Mouse (Mus musculus): ENCODE measurements at regions not wholly inside any gene's neighbourhood (a gene's known extent, or its start where the extent isn't known, plus 50 kb on each side); places are given as distances from the start of the nearest gene placed in this dataset.

DNA sequence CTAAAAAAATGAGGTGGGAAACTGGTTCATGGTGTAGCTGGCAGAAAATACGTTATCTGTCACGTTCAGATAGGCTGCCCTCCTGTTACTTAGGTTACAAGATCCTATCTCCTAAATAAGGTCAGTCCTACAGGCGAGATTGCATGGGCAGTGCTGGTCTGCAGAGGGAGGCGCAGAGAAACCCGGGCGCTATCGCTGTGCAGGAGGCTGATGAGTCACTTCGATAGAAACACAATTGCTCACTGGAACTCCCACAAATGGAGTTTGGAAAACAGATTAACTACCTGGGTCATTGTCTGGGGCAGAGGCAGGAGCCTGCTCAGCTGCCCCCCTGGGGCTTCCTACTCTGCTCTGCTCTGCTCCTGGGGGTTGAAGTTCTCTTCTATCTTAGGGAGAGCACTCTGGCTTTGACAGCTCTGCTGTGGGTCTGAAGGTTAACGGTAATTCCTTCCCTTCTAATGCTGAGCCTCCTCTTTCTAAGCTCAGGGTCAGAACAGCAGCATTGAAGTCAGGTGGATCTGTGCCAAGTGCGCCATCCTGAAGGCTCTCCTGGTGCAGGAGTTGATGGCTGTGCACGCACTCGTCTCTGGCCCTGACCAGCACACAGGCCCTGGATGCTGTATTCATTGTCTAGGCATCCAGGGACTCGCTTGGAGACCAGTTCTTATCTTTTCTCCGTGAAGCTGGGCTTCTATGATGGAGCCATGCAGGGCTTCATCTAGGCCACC lies 349.9 kb upstream of the Myt1l start:
- 83% methylated on average over 14 of the region's 14 CpGs for WGBS
- TF ChIP-seq CTCF (IDR thresholded peaks at IDR 0.05; ENCODE audit: borderline replicate concordance, control insufficient read depth, extremely low read depth, insufficient read depth, low read length, poor library complexity) (no peak), POLR2A (IDR thresholded peaks at IDR 0.05; ENCODE audit: control insufficient read depth, extremely low read depth, insufficient read depth, low read length, poor library complexity) (no peak)
- Histone ChIP-seq H3K27me3 (ENCODE audit: control insufficient read depth, insufficient read depth, low read length) (no peaks in the 10 kb centered on the region), H3K27ac (ENCODE audit: control insufficient read depth, insufficient read depth, low read length) (no peak overlapping the region), H3K4me1 (replicated peaks; ENCODE audit: control insufficient read depth, insufficient read depth, low read length) (no peaks in the 10 kb centered on the region), H3K36me3 (ENCODE audit: control insufficient read depth, insufficient read depth, low read length) (no peaks in the 10 kb centered on the region), H3K4me3 (ENCODE audit: control insufficient read depth, insufficient read depth, low read length) (no peak overlapping the region)
- DNase-seq, result no peak

DNA sequence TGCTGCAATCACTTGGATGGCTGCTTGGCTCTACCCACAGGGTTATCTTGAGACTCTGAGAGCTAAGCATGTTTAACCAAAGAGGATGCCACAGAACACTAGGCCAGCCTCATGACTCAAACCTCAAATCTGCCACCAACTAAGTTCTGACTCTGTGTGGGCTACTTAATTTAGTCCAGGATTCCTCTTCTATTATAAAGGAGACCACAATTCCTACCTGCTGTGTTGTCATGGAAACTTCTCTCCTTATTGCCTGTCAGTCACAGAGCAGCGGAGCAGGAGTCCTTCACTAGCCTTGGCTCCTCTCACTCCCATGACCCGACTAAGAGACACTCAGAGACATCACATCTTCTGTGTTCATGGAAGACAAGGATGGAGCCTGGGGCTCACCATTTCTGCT lies 348.8 kb upstream of the Myt1l start:
- no peak overlapping the region for H3K27ac ChIP-seq (ENCODE audit: control insufficient read depth, insufficient read depth, low read length)
- DNase-seq, result no peak
- WGBS, result 87% methylated on average over 2 of the region's 2 CpGs
- H3K36me3 ChIP-seq (ENCODE audit: control insufficient read depth, insufficient read depth, low read length), result no peaks in the 10 kb centered on the region
- no peak overlapping the region for H3K4me3 ChIP-seq (ENCODE audit: control insufficient read depth, insufficient read depth, low read length)
- no peaks in the 10 kb centered on the region for H3K4me1 ChIP-seq (replicated peaks; ENCODE audit: control insufficient read depth, insufficient read depth, low read length)
- TF ChIP-seq POLR2A (IDR thresholded peaks at IDR 0.05; ENCODE audit: control insufficient read depth, extremely low read depth, insufficient read depth, low read length, poor library complexity), result no peak
- no peak for TF ChIP-seq CTCF (IDR thresholded peaks at IDR 0.05; ENCODE audit: borderline replicate concordance, control insufficient read depth, extremely low read depth, insufficient read depth, low read length, poor library complexity)
- H3K27me3 ChIP-seq (ENCODE audit: control insufficient read depth, insufficient read depth, low read length), result no peaks in the 10 kb centered on the region

DNA sequence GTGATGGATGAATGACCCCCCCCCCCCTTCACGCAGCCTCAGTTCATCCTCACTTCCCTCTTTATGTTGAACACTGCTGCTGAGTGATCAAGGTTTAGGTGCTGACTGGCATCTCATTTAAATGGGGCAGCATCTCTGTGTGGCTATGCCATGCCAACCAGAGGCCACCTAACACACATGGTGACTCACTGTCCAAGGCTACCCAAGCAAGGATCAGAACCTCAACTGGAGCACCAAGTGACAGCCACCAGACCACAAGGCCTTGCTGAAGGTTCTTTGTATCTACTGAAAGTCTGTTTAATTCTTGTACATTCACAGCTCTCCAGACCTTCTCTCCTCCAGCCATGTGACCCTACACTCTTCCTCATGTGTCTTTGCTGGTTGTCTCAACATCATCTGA lies 347.6 kb upstream of the Myt1l start:
- no peak overlapping the region for H3K4me3 ChIP-seq (ENCODE audit: control insufficient read depth, insufficient read depth, low read length)
- TF ChIP-seq POLR2A (IDR thresholded peaks at IDR 0.05; ENCODE audit: control insufficient read depth, extremely low read depth, insufficient read depth, low read length, poor library complexity), result no peak

DNA sequence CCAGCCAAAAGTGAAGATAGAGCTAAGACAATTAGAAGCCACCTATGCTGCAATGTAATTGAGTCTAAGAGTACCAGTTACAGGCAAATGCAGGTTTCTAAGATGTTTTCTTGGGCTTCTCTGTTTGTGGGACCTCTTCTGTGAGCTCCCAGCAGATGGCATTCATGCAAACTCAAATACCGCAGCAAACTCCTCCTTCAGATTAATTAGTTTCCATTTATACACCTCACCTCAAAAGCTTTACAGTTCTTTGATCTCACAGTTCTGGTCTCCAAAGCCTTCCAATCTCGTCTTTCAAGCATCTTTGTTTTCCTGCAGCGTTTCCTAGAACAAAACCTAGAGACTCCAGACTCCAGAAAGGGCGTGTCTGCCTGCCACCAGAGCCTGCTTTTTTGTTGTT lies 340.6 kb upstream of the Myt1l start:
- Histone ChIP-seq H3K36me3 (ENCODE audit: control insufficient read depth, insufficient read depth, low read length) (no peaks in the 10 kb centered on the region), H3K4me1 (replicated peaks; ENCODE audit: control insufficient read depth, insufficient read depth, low read length) (no peaks in the 10 kb centered on the region), H3K27me3 (ENCODE audit: control insufficient read depth, insufficient read depth, low read length) (no peaks in the 10 kb centered on the region), H3K4me3 (ENCODE audit: control insufficient read depth, insufficient read depth, low read length) (no peak overlapping the region), H3K27ac (ENCODE audit: control insufficient read depth, insufficient read depth, low read length) (no peak overlapping the region)
- WGBS, result 66% methylated on average over 4 of the region's 4 CpGs
- no peak for DNase-seq
- no peak for TF ChIP-seq CTCF (IDR thresholded peaks at IDR 0.05; ENCODE audit: borderline replicate concordance, control insufficient read depth, extremely low read depth, insufficient read depth, low read length, poor library complexity)
- TF ChIP-seq POLR2A (IDR thresholded peaks at IDR 0.05; ENCODE audit: control insufficient read depth, extremely low read depth, insufficient read depth, low read length, poor library complexity), result no peak

More for the DNA sequence above, 347.6 kb upstream of the Myt1l start:
- Histone ChIP-seq H3K27me3 (ENCODE audit: control insufficient read depth, insufficient read depth, low read length) (no peaks in the 10 kb centered on the region), H3K27ac (ENCODE audit: control insufficient read depth, insufficient read depth, low read length) (no peak overlapping the region), H3K4me1 (replicated peaks; ENCODE audit: control insufficient read depth, insufficient read depth, low read length) (no peaks in the 10 kb centered on the region), H3K36me3 (ENCODE audit: control insufficient read depth, insufficient read depth, low read length) (no peaks in the 10 kb centered on the region)
- DNase-seq, result no peak
- 85% methylated on average over 1 of the region's 1 CpGs for WGBS

DNA sequence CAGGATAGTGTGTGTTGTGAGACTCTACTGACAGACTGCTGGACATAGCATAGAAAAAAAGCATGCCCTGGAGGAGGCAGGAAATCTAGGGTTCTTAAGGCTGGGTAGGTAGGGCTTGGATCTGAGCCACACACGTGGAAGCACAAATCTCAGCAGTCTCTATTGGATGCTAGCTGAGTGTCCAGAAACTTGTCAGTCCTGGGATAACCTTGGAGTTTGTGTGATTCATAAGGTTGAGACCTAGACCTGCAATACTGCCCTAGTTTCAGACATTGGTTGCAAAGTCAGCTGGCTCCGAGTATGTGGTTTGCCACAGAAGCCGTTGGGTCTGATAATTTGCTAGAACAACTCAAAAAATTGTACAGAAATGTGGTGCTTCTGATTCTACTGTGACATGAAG lies 335.8 kb upstream of the Myt1l start:
- H3K4me3 ChIP-seq (ENCODE audit: control insufficient read depth, insufficient read depth, low read length), result no peak overlapping the region
- no peak overlapping the region for H3K27ac ChIP-seq (ENCODE audit: control insufficient read depth, insufficient read depth, low read length)
- 91% methylated on average over 3 of the region's 3 CpGs for WGBS
- H3K36me3 ChIP-seq (ENCODE audit: control insufficient read depth, insufficient read depth, low read length), result no peaks in the 10 kb centered on the region
- DNase-seq, result no peak
- TF ChIP-seq CTCF (IDR thresholded peaks at IDR 0.05; ENCODE audit: borderline replicate concordance, control insufficient read depth, extremely low read depth, insufficient read depth, low read length, poor library complexity) (no peak), POLR2A (IDR thresholded peaks at IDR 0.05; ENCODE audit: control insufficient read depth, extremely low read depth, insufficient read depth, low read length, poor library complexity) (no peak)
- H3K27me3 ChIP-seq (ENCODE audit: control insufficient read depth, insufficient read depth, low read length), result no peaks in the 10 kb centered on the region
- H3K4me1 ChIP-seq (replicated peaks; ENCODE audit: control insufficient read depth, insufficient read depth, low read length), result no peaks in the 10 kb centered on the region

DNA sequence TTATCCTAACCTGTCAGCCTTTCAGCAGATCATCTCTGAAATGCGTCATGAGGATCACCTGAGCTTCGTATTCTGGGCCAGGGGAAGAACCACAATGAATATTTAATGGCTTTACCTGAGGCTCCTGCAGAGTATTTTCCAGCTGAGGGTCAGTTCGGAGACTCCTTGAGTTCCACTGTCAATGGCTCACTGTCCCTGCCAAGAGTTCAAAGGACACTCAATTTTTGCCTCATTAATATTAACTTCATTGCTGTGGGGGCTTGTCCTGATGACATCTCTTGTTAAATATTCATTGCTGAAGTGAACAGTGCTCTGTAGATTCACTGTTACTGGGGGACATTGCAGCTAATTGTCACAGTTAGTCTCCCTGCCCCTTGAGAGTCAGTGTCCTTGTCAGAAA lies 316.2 kb upstream of the Myt1l start:
- Histone ChIP-seq H3K4me1 (replicated peaks; ENCODE audit: control insufficient read depth, insufficient read depth, low read length) (no peaks in the 10 kb centered on the region), H3K36me3 (ENCODE audit: control insufficient read depth, insufficient read depth, low read length) (no peaks in the 10 kb centered on the region), H3K27ac (ENCODE audit: control insufficient read depth, insufficient read depth, low read length) (no peak overlapping the region), H3K4me3 (ENCODE audit: control insufficient read depth, insufficient read depth, low read length) (no peak overlapping the region), H3K27me3 (ENCODE audit: control insufficient read depth, insufficient read depth, low read length) (no peaks in the 10 kb centered on the region)
- no peak for DNase-seq
- no peak for TF ChIP-seq POLR2A (IDR thresholded peaks at IDR 0.05; ENCODE audit: control insufficient read depth, extremely low read depth, insufficient read depth, low read length, poor library complexity)
- TF ChIP-seq CTCF (IDR thresholded peaks at IDR 0.05; ENCODE audit: borderline replicate concordance, control insufficient read depth, extremely low read depth, insufficient read depth, low read length, poor library complexity), result no peak
- WGBS, result 78% methylated on average over 3 of the region's 3 CpGs

DNA sequence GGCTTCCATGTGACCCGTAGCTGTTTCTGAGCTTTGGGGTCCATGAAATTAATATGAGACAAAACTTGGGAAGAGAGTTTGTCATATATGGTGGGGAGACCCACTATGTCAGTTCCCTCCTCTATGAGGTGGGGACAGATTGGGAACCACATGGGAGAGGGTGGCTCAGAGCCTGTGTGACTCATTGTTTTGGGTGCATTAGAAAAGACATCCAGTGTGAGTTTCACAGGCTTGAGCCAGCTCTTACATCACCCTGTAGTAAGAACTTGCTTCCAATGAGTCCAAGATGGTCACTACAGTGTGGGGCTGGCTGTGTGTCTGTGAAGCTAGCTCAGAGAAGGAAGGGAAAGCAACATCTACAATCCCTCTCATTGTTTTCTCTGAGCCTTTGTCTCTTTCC lies 314.6 kb upstream of the Myt1l start:
- no peak for DNase-seq
- Histone ChIP-seq H3K4me1 (replicated peaks; ENCODE audit: control insufficient read depth, insufficient read depth, low read length) (no peaks in the 10 kb centered on the region), H3K36me3 (ENCODE audit: control insufficient read depth, insufficient read depth, low read length) (no peaks in the 10 kb centered on the region), H3K27me3 (ENCODE audit: control insufficient read depth, insufficient read depth, low read length) (no peaks in the 10 kb centered on the region), H3K27ac (ENCODE audit: control insufficient read depth, insufficient read depth, low read length) (no peak overlapping the region), H3K4me3 (ENCODE audit: control insufficient read depth, insufficient read depth, low read length) (no peak overlapping the region)
- 92% methylated on average over 1 of the region's 1 CpGs for WGBS
- TF ChIP-seq CTCF (IDR thresholded peaks at IDR 0.05; ENCODE audit: borderline replicate concordance, control insufficient read depth, extremely low read depth, insufficient read depth, low read length, poor library complexity) (no peak), POLR2A (IDR thresholded peaks at IDR 0.05; ENCODE audit: control insufficient read depth, extremely low read depth, insufficient read depth, low read length, poor library complexity) (no peak)

Data from thymus, adult 2 months (tissue).